Mouse (Mus musculus): ENCODE data around the gene Ptgfrn.

DNA sequence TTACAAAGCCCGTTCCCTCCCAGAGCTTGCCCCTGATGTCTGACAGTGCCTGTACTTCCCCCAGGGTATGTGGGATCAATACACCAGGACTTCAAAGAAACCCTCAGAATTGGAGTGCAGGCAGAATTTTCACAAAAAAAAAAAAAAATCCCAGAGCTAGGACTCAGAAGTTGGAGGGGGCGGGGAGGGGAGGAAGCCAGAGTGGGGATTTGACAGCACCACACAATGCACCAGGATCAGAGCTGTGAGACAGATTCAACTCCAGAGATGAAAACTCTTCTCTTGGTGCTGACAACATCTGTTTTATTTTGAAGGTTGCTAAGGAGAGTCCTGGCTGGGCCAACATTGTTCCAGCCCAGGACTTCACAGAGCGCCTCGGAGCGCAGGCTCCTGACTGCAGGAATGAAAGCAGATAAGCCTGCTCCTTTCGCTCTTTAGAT, 39.3 kb downstream of the Ptgfrn start:
- TF ChIP-seq POLR2A (IDR thresholded peaks at IDR 0.05; ENCODE audit: low read depth, low read length), result no peak
- TF ChIP-seq CTCF (IDR thresholded peaks at IDR 0.05; ENCODE audit: borderline replicate concordance, insufficient read depth, low read length), result no peak

All from embryonic fibroblast, embryonic 13.5 days (primary cell).